Mouse (Mus musculus): ENCODE measurements around the gene Fhl3. TPM values are rescaled to one million over a fixed set of nuclear protein-coding genes. Genes with fewer than 3 reads are reported as not detected.
"Not testable (repeated sequence)": the region's sequence is repeated elsewhere in the genome, so short reads cannot be mapped to it uniquely, and the experiment has no call there.

Fhl3 gene
- total RNA-seq, 2 experiments from 2014 or later: 8.1 to 9.0 TPM

DNA sequence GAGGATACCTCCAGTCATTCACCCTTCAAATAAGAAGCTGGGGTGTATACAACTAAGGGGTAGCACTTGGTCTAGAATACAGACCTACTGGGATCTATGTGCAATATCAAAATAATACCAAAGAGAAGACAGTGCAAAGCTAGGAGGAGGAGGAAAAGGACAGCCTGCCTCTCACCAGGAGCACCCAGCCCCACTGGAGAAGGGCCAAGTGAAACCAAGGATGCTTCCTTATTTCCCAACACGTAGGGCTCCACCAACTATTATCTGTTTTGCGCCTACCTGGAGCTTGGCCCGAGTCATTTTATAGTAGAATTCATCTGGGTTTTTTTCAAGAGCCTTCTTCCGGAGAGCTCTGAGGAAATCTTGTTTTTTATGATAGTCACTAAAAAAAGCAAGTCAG is 17.0 kb upstream of the Fhl3 start:
- no peak for DNase-seq

DNA sequence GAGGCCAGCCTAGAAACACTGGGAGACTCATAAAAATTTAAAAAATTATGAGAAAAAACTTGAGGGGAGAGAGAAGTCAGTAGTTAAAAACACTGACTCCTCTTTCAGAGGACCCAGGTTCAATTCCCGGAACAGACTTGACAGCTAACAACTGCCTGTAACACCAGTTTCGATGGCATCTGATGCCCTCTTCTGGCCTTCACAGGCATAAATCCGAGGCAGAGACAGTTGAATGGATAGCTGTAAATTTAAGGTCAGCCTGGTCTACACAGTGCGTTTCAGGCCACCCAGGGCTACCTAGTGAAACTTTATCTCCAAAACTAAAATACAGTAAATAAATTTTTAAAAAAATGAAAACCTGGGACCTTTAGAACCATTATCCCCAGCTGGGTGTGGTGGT is 15.5 kb upstream of the Fhl3 start:
- no peak for DNase-seq

DNA sequence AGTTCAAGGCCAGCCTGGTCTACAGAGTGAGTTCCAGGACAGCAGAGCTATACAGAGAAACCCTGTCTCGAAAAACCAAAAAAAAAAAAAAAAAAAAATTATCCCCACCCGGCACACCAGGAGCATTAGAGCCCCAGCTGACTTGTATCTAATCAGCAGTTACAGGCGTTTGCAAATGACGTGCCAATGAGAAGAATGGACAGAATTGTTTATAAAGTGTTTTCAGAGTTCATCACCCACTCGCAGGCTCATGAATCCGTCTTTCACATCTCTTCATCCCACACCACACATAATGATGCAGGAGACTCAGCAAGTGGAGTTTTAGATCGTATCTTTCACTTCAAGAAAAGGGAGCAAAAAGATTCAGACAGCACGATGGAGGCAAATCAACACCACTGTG is 15.0 kb upstream of the Fhl3 start:
- DNase-seq: no peak

DNA sequence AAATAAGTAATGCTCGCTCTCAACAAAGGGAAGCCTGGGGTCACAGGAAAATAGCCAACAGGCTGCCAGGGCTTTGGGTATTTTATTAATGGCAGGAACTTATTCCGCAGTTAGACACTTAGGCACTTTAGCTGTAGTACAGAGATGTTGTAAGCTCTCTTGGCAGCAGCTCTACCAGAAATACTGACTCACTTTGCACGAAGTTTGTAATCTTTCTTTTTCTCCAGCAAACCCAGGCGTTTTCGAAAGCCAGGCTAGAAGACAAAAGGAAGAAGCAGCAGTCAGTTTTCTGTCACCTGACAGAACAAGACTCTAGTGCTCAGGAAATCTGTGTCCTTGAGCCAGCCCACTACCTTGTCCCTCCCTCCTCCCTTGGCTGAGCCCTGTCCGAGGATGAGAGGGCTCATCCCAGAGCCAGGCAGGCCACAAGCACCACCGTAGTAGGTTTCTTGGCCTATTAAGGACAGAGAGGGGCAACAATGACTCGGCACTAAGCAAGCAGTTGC is 14.6 kb upstream of the Fhl3 start:
- peak; percentile 43 to 60 for DNase-seq

DNA sequence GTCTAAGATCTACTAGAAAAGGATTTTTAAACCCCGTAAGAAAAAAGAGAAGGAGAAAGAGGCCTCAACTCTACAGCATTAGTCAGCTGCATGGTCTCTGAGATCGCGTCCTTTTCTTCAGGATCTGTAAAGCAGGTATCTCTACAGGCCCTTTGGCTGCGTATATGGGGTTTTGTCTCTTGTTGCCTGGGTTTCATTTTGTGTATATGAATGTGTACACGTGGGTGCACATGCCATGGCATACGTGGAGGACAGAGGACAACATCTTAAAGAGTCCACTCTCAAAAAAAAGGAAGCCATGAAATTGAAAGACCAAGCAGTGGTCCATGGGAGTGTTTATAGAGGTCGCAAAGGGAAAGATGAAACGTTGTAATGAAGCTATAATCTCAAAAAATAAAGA is 9.0 kb upstream of the Fhl3 start:
- no peak for DNase-seq

DNA sequence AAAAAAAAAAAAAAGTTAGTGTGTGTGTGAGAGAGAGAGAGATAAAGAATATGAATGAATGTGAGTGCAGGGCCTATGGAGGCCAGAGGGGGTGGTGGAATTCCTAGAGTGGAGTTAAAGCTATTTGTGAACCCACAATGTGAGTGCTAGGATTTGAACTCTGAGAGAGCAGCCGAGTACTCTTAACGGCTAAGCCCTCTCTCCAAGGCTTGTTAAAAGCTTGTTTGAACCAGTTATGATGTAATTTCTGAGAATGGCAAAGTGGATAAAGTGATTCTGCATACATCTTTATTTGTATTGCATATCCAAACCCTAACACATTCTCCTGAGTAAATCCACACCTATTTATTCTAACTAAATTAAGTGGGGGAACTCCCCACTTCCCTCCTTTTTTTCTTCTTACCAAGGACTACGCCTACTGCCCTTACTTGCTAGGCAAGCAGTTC is 8.1 kb upstream of the Fhl3 start:
- no peak for DNase-seq

DNA sequence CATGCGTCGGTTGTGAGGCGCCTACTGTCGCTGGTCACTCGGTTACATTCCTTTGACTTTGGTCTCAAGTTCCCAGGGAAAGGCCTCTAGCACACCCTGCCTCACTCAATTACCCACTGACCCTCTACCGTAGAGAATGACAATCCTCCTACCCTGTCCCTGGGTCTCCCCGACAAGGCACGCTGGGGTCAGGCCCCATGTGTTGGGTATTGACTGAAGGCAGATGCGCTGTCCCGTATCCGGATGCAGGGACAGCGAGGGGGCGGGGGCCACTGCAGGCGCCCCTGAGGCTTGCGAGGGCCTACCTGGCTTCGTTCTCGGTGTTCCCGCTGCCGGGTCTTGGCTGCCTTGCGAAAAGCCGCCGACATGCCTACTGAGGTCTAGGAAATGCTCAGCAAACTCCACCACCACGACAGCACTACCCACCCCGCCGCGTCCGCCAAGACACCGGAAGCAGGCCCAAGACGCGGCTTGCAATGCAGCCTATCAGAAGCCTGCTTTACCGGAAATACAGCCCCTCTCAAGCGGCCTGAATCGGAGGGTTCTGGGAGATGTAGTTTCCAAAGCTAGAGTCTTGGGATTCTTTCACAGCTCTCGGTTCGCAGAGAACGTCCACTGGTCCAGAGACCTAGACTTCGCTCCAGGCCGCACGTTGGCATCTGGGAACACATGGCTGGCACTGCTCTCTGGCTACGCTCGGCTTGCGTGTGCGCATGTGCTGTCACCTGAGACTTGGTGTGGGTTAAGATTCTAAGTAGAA is 7.2 kb upstream of the Fhl3 start, which contains the start of gene Utp11:
TSS of gene Utp11 (minus strand) at position 466 of the 760 bp plus-strand sequence.
- peak; percentile 87 to 89 for DNase-seq

DNA sequence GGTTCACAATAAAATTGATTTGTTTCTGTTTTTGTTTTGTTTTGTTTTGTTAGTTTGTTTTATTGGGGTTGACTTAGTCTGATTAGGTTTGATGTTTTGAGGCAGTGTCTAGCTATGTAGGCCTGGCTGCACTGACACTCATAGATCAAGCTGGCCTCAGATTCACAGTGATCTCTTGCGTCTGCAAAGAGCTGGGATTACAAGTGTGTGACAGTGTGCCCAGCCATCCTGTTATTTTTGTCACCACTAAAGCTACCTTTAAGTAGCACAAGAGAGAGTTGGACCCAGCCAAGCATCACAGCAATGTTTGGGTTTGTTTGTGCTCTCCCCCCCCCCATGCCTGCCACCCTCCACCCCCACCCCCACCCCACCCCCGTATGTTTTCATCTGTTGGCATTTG is 5.9 kb upstream of the Fhl3 start:
- DNase-seq: no peak

DNA sequence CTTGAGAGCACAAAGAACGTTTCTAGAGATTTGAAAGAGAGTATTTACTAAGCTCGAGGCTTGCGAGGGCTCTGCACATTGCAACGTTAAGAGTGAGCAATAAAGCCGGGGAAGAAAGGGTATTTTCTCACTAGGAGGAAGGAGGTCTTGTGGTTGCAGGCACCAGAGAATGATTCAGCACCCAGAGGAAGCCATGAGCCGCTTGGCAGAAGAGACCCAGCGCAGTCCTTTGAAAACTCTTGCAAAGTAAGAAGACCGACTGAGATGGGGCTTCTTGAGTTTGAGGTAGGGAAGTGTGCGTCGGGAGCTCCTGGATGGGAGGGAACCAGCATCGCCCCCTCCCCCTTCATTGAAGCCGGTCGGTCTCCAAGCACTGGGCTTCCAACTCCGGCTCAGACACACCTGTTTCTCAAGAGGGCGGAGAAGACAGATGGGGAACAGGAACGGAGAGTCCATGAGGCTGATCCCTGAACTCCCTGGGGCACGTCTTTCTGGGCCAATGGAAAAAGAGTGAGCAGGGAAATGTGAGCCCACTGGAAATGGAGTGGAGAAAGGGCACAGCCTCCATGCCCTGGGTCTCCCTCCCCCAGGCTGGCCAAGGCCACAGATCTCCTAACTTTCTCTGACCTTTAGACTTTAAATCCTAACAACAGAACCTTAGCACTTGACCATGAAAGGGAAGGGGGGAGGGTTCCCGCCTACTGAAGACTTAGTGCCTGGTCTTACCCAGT is 4.5 kb upstream of the Fhl3 start:
- no peak for DNase-seq

DNA sequence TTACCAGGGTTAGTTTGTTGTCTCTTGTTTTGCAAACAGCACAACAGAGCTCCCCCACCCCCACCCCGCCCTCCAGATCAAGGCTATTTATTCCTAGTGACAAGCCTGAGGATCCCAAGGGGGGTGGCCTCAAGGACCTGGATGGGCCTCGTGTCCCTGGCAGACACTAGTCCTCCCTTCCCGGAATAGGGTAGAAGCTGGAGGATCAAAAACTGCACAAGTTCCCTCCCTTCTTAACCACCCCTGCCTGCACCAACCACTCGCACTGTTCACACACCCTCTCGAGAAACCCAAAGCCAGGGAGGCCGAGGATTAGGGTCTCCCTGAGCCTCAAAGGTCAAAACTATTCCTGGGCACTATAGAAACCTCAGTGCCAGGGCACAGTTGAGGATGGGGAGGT is 710 bp upstream of the Fhl3 start:
- DNase-seq: no peak

DNA sequence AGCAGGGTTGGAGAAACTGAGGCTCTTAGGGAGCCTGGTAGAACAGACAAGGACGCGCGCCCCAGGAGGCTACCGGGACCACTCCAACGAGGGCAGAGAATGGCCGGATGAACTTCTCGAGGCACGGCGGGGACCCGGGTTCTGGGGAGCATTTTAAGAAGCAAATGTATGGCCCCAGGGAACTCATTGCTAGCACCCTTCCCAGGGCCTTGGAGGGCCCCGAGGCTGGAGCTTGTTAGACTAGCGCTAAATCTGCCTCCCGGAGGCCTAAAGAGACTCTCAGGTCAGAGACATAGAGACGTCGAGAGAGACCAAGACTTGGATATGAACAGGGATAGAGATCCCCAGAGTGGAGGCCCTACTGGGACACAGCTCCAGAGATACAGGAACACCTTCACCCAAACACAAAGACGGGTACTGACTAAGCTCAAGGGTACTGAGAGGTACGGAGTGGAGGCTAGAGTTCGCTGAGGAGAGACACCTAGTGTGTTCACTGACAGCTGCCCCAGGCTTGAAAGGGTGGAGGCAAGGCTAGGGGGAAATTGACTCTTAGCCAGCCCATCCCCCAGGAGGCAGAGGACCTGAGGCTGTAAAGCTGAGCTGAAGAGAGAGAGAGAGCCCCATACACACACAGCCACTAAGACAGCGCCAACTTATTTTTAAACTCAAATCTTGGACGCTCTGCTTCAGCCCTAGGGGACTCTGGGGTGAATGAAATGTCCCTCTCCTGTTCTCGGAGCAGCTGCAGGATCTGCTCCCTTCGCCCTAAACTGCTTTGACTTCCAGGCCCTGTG is 748 bp downstream of the Fhl3 start:
- no peak for DNase-seq

DNA sequence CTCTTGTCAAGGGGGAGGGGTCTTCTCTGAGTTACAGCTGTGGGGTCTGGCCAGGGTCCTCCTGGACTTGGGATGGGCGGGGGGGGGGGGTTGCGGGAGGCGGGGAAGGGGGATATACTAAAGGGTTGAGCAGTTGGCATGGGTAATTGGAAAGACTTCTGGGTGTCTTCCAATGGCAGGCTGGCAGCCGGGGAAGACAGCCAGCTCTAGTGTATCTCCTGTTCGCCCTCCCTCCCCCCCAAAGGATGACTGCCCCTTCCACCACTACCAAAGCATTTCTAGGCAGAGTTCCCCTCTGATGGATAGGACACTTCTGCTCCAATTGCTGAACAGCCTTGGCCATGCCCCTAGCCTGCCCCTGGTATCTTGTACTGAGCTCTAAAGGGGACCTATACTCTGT is 1.4 kb downstream of the Fhl3 start:
- DNase-seq: no peak

DNA sequence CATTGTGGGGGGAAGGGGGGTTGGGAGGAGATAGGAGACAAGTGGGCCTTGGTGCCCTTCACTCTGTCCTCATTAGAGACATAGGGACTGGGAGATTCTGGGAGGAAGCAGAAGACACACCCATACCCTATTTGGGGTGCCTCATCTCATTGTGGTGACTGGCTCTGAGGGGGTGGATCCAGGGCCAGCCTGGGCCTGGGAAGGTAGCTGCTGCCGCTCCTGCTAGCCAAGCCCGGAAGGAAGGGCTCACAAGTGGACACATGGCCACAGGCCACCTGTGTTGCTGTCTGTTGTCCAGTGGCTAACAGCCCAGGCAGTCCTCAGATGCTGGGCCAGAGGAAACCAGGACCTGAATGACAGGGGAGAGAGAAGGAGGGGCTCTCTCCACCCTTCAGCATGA is 2.9 kb downstream of the Fhl3 start:
- no peak for DNase-seq

DNA sequence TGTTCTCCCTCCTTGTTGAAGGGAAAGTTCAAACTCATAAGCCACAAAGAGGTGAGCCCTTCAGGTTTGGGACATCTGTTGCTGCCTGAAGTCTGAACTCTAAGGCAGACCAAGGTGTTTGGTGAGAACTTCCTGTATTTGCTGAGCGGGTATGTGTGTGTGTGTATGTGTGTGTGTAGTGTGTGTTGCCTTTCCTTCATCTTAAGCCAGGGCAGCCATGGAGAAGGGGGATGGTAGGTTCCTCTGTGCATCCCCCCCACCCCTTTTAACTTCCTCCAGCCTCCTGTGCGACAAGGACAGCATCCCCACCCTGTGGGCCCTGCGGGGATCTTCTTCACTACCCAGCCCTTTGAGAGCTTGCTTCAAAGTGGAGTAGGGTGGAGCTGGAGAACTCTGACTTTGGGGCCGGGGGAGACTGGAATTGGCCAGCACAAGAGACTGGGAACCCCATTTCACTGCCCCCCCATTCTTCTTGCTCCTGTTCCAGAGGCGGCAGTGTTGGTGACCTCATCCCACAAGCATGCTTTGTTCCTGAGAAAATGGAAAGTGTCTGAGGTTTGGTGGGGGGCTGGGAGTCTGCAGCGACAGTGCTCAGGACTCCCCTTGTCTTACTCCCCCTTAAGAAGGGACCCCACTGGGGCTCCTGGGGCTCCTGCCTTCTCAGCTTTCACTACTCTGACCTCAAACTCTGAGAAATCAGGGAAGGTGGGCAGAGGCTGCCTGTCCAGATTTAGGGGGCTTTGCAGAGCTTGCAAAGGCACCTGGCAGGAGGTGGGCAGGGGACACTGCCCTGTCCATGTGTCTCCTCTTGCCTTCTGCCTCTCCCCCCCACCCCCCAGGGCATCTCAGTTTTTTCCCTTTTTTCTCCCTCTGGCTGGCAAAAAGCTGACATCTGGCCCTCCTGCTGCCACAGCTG is 3.6 kb downstream of the Fhl3 start:
- peak; percentile 44 to 66 for DNase-seq

DNA sequence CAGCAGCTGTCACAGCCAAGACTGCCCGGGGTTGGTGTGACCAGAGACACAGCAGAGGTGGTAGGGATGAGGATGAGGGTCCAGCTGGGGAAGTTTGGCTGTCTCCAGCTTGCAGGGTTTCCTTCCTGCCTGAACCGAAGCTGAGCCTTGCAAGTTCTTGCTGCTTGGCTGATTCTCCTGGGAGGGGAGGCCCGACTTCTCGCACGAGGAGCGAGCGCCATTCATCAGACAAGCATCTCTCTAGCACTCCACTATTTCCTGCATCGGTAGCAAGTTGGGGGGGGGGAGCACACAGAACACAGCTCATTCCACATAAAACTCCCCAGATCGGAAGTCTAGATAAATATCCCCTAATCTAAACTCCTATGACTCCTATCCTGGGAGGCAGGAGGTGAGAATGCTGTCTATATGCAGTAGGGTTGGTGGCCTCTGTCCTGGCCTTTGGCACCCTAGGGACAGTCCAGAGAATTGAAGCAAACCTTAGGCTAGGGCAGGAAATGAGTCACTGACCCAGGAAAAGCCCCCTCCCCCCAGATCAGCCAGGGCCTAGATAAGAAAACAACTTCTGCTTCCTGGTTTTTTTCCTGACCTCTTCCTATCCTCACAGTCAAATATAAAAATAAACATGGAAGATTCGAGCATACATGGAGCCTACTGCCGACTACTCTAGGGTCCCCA is 4.4 kb downstream of the Fhl3 start:
- peak; percentile 40 to 70 for DNase-seq

DNA sequence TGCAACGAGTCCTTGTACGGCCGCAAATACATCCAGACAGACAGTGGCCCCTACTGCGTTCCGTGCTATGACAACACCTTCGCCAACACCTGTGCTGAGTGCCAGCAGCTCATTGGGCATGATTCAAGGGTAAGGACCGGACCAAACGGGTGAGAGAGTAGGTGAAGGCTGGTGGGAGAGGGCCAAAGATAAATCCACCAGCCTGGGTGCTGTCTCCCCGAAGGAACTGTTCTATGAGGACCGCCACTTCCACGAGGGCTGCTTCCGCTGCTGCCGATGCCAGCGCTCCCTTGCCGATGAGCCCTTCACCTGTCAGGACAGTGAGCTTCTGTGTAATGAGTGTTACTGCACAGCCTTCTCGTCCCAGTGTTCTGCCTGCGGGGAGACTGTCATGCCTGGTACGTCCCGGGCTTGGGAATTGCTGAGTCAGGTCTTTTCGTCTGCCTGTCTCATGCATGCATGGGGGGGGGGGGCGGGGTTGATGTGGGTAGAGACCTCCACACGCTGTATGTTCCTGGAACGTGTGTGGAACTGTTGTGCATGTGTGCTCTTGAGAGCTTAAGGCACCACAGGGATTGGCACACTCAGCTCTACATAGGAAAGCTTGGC is 5.3 kb downstream of the Fhl3 start:
- no peak for DNase-seq

DNA sequence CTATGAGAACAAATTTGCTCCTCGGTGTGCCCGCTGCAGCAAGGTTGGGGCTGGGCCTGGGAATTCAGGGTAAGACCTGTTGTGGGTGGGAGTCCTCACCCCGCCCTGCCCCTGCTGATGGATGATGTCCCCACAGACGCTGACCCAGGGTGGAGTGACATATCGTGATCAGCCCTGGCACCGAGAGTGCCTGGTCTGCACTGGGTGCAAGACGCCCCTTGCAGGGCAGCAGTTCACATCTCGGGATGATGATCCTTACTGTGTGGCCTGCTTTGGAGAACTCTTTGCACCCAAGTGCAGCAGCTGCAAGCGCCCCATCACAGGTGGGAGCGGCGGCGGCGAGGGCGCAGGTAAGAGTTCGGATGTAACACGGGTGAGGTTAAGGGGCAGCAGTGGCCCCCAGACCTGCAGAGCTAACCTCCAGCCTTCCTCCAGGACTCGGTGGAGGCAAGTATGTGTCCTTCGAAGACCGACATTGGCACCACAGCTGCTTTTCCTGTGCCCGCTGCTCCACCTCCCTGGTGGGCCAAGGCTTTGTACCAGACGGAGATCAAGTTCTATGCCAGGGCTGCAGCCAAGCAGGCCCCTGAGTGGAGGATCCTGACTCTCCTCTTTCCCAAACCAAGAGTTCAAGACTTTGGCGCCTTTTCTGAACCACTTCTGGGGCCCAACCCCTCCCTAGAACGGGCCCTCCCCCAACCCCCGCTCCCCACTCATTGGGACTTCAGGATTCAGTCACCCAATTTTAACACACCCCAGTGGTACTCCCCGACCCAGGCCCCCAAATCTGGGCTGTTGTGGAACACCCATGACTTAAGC is 7.1 kb downstream of the Fhl3 start:
- not testable (repeated sequence) for DNase-seq

DNA sequence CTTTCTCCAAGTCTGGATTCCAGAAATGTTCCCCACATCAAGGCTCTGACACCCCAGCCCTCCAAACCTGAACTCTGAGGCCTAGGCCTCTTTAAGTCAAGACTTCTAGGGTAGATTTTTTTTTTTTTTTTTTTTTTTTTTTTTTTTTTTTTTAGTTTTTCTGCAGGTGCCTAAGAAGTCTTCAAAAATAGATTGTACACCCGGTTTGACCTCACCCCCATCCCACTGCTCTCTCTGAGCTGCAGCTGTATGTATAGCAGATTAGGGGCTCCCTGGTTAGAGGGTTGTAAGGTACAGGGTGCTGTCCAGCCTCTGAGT is 7.7 kb downstream of the Fhl3 start:
- not testable (repeated sequence) for DNase-seq

Data from adrenal gland, postnatal 36 days (tissue).